Mouse (Mus musculus) ES-Bruce4 (cell line): Measurements from ENCODE around the gene Tmem130. TPM values are rescaled to one million over a fixed set of nuclear protein-coding genes. Genes with fewer than 3 reads are reported as not detected.
"Not testable (repeated sequence)": the region's sequence is repeated elsewhere in the genome, so short reads cannot be mapped to it uniquely, and the experiment has no call there.

Experiments used
- H3K27ac ChIP-seq: 2 replicates; pipeline ENCODE4 v1.5.1; 2012; ENCODE audit warnings: low read length, inconsistent platforms; ENCODE audit not compliant: insufficient read depth
- H3K27me3 ChIP-seq: 2 replicates; pipeline ENCODE4 v1.6.1; 2012; ENCODE audit warnings: mild to moderate bottlenecking, low read length, inconsistent platforms; ENCODE audit not compliant: control insufficient read depth, poor library complexity, insufficient read depth, severe bottlenecking
- H3K36me3 ChIP-seq: 2 replicates; pipeline ENCODE4 v1.6.1; 2012; ENCODE audit warnings: inconsistent platforms, mild to moderate bottlenecking, low read length, moderate library complexity; ENCODE audit not compliant: control insufficient read depth, poor library complexity, insufficient read depth, severe bottlenecking
- H3K4me1 ChIP-seq: one replicate; pipeline ENCODE4 v1.8.1; 2011; ENCODE audit warnings: low read length; ENCODE audit not compliant: control insufficient read depth, insufficient read depth
- H3K4me3 ChIP-seq: 2 replicates; pipeline ENCODE4 v1.5.1; 2011; ENCODE audit warnings: low read depth, mild to moderate bottlenecking, low read length
- H3K9ac ChIP-seq: 2 replicates; pipeline ENCODE4 v1.6.1; 2012; ENCODE audit warnings: low read depth, mild to moderate bottlenecking, inconsistent platforms; ENCODE audit not compliant: poor library complexity, severe bottlenecking
- H3K9me3 ChIP-seq: replicated peaks from 2 replicates; pipeline ENCODE4 v1.6.1; 2012; ENCODE audit warnings: mild to moderate bottlenecking, low read length, inconsistent platforms; ENCODE audit not compliant: control insufficient read depth, poor library complexity, insufficient read depth, severe bottlenecking
- CTCF ChIP-seq: IDR thresholded peaks from one replicate; pipeline ENCODE4 v1.8.1; 2011; ENCODE audit warnings: low read depth, low read length
- EP300 ChIP-seq: IDR thresholded peaks from 2 replicates; pipeline ENCODE4 v1.6.1; 2011; ENCODE audit warnings: low read depth, low read length; ENCODE audit not compliant: insufficient read depth
- POLR2A ChIP-seq: IDR thresholded peaks from one replicate; pipeline ENCODE4 v1.8.1; 2011; ENCODE audit warnings: low read length; ENCODE audit not compliant: insufficient read depth
- polyA plus RNA-seq: library from polyadenylated mRNA; stranded (reverse); fragments of >200 nt; gene quantifications from 2 replicates; pipeline ENCODE4 v1.2.4, GENCODE M21; 2011; ENCODE audit warnings: low read depth; ENCODE audit not compliant: missing spikeins, insufficient read depth, insufficient read length

Gene Tmem130
- polyA plus RNA-seq, 1 experiment = 1.8 TPM

DNA sequence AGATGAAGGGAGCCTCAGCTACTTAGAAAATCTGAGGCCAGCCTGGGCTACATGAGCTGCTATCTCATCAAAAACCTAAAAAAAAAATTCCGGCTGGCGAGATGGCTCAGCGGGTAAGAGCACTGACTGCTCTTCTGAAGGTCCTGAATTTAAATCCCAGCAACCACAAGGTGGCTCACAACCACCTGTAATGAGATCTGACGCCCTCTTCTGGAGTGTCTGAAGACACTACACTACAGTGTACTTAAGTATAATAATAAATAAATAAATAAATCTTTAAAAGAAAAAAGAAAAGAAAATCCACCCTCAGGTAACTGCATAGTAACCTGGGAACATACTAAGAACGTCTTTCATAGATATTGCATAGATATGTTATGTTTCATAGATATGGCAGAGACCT lies 31.8 kb upstream of the Tmem130 start:
- TF ChIP-seq EP300 = no peak
- TF ChIP-seq POLR2A = no peak
- no peak for TF ChIP-seq CTCF
- H3K9ac ChIP-seq = no peak overlapping the region
- H3K36me3 ChIP-seq = peaks cover 28% of the 10 kb centered on the region
- H3K9me3 ChIP-seq = no peaks in the 10 kb centered on the region
- no peaks in the 10 kb centered on the region for H3K4me1 ChIP-seq
- H3K4me3 ChIP-seq = no peak overlapping the region
- H3K27ac ChIP-seq = no peak overlapping the region
- H3K27me3 ChIP-seq = no peaks in the 10 kb centered on the region

- Histone ChIP-seq H3K4me1 (no peaks in the 10 kb centered on the region), H3K27ac (no peak overlapping the region), H3K36me3 (peaks cover 27% of the 10 kb centered on the region), H3K9ac (no peak overlapping the region), H3K4me3 (no peak overlapping the region), H3K27me3 (no peaks in the 10 kb centered on the region), H3K9me3 (no peaks in the 10 kb centered on the region)
- TF ChIP-seq EP300 = no peak
- no peak for TF ChIP-seq CTCF
- no peak for TF ChIP-seq POLR2A
Measured at GRCm38 (mm10) chr5:144786464-144786863, 24.8 kb upstream of the Tmem130 start.

DNA sequence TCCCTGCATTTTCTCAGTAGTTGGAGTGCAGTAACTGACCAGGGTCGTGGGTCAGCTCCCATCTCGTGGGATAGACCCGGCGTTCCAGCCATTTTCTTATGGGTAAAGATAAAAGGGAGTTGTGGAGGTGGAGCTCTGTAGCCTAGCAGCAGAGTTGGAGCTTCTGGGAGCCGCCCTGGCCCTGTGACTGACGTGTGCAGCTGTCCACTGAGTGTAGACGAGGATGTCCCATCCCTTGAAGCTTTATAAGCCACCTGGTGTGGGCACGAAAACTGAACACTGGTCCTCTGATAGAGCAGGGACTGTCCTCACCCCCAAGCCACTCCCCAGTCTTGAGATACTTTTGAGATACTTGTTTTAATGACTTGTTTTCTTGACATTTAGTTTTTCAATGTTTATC lies 19.0 kb upstream of the Tmem130 start:
- H3K27ac ChIP-seq = no peak overlapping the region
- H3K9ac ChIP-seq = no peak overlapping the region
- no peak overlapping the region for H3K4me3 ChIP-seq
- TF ChIP-seq EP300 (no peak), CTCF (no peak), POLR2A (no peak)
- H3K9me3 ChIP-seq = no peaks in the 10 kb centered on the region
- H3K36me3 ChIP-seq = peaks cover 27% of the 10 kb centered on the region
- no peaks in the 10 kb centered on the region for H3K27me3 ChIP-seq
- no peaks in the 10 kb centered on the region for H3K4me1 ChIP-seq

DNA sequence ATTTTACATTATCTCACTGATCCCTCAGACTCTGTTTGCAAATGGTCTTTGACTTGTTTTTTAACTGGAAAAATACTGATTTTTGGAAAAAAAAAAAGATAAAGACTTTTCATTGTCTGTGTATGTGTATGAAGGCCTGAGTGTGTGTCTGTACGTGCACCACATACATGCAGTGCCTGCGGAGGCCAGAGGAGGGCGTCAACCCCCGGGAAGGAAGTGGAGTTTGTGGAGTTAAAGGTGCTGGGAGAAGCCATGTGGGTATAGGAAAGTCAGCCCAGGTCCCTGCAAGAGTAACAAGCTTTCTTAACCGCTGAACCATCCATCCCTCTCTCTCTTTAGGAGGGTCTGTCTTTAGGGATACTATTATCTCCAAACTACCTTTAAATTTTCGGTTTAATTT lies 11.6 kb upstream of the Tmem130 start:
- Histone ChIP-seq H3K36me3 (peaks cover 14% of the 10 kb centered on the region; the same call in 1 of the 2 replicates), H3K27me3 (no peaks in the 10 kb centered on the region)
- TF ChIP-seq CTCF (peak; percentile 20), EP300 (no peak)

DNA sequence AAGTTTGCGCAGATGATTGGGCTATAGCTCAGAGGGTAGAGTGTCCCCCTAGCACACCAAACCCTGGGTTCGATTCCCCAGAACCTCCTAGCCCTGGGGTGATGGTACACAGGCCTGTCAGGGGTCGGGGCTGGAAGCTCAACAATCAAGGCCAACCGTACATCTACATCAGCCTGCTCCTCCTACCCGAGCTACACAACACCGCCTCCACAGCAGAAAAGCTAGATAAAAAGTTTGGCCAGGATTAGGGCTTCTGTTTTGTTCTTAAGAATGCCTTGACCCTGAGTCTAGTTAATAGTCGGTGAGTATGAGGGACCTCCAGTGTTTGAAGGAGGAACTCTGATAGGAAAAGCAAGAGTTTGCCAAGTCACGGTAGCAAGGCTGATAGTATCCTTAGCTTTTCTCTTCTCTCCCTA lies 7.5 kb upstream of the Tmem130 start:
- Histone ChIP-seq H3K9ac (peak overlapping the region; percentile 83), H3K27me3 (no peaks in the 10 kb centered on the region), H3K4me3 (peak overlapping the region; percentile 96), H3K36me3 (0 out of 2 replicates have a peak, but pooled peaks cover 6% of the 10 kb centered on the region), H3K27ac (no peak overlapping the region), H3K4me1 (no peaks in the 10 kb centered on the region), H3K9me3 (no peaks in the 10 kb centered on the region)
- TF ChIP-seq EP300 (no peak), POLR2A (no peak), CTCF (no peak)

More for the DNA sequence above, 11.6 kb upstream of the Tmem130 start:
- no peak overlapping the region for H3K27ac ChIP-seq
- no peaks in the 10 kb centered on the region for H3K9me3 ChIP-seq
- no peak overlapping the region for H3K9ac ChIP-seq
- H3K4me1 ChIP-seq = no peaks in the 10 kb centered on the region
- no peak overlapping the region for H3K4me3 ChIP-seq

DNA sequence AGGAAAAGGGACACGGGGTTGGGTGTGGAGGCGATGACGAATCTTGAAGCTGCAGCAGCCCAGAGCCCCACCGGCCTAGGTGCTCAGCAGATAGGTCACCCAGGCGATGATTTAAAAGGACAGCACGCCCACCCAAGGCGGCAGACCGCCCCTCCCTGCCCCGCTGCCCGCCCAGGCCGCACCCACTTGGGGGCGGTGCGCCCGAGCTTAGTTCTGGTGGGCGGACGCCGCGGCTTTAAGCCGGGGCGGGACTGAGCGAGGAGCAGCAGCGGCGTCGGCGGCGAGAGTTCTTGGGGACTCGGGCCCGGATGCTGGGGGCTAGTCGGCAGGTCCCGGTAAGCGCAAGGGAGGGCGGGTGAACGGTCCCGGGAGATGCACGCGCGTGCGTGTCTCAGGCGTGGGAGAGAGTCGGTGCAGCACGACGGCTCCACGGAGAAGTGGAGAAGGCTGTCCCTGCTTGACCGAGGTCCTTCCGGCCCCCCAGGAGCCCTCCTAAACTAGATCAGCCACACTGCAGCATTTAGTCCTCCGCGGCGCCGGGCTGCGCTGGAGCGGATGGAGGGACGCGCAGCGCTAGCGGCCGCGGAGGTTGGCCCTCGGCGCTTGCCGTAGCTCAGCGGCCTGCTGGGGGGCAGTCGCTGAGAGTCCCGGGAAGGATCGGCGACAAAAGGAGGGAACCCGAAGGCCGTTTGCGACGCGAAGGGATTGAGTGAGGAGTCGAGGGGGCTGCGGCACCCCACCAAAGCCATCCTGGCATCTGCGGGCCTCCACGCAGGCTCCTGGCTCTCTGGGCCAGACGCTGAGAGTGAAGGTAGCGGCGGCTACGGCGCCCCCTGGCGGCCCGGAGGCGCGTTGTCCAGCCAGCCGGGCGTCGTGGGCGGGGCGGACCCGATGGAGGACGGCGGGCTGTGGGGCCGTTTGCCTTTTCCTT lies 6.6 kb upstream of the Tmem130 start:
- Histone ChIP-seq H3K27ac (peak overlapping the region; percentile 17; the same call in 1 of the 2 replicates), H3K4me1 (no peaks in the 10 kb centered on the region), H3K4me3 (peak overlapping the region; percentile 96), H3K9ac (peak overlapping the region; percentile 83), H3K27me3 (no peaks in the 10 kb centered on the region), H3K9me3 (no peaks in the 10 kb centered on the region), H3K36me3 (0 out of 2 replicates have a peak, but pooled peaks cover 6% of the 10 kb centered on the region)
- TF ChIP-seq POLR2A = peak; percentile 88
- TF ChIP-seq CTCF = peak; percentile 55
- TF ChIP-seq EP300 = 0 out of 2 replicates have a peak, but pooled peaks have one; percentile 5

GRCm38 (mm10) chr5:144767106-144767798 lies 5.6 kb upstream of the Tmem130 start, which contains the start of gene Trrap:
Gene Trrap, plus strand, starts transcription at chr5:144767732.
- H3K9me3 ChIP-seq, H3K27me3 ChIP-seq, H3K4me1 ChIP-seq, H3K36me3 ChIP-seq: not testable (repeated sequence)
- Histone ChIP-seq H3K9ac (peak within 1 kb of the TSS; percentile 83), H3K4me3 (peak within 1 kb of the TSS; percentile 96), H3K27ac (peak within 1 kb of the TSS; percentile 17; the same call in 1 of the 2 replicates)
